ENCODE assay signal across 8 mouse cellular contexts in the genomic region with DNA sequence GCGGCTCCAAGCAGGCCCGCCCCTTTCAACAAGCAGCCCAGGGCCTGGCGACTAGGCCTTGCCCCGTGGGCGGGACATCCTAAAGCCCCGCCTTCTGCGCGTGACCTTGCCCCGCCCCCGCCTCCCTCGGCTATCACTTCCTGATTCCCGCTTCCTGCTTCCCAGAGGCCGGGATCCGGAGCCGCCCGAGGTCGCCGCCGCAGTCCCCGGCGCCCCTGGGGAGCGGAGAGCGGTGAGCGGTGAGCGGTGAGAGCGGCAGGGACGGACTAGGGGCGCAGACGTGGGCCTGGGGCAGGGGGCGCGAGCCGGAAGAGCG. TPM values are rescaled to one million over a fixed set of nuclear protein-coding genes. Genes with fewer than 3 reads are reported as not detected.
DNase-seq lines count a peak whose midpoint lies in the region; ATAC-seq lines count a peak whose summit lies in the region.

A gene (plus strand): TSS at position 129 of the 316 bp plus-strand sequence.

- DNase-seq in adipocyte (ENCODE audit: low spot score) = peak; percentile 97
- DNase-seq in embryo, embryonic 10 days (ENCODE audit: low spot score) = peak; percentile 95
- DNase-seq in gastrocnemius, postnatal 14 days = peak; percentile 96
- peak; percentile 90 to 97 for DNase-seq in left cerebral cortex, postnatal 10 days (ENCODE audit: extremely low spot score in 1 of 2, low spot score in 2 of 2)
- peak; percentile 91 for DNase-seq in right cerebral cortex, postnatal 25 days
- peak; percentile 96 to 98 for DNase-seq in urinary bladder, postnatal 4 days (ENCODE audit: low spot score in 2 of 2)

- intact Hi-C loops in gastrocnemius, postnatal 14 days (cut with DNase I; ENCODE audit: low total_unique reads) = no loop called here
- intact Hi-C loops in left cerebral cortex, postnatal 10 days (cut with DNase I) = no loop called here

- peak; percentile 97 for ATAC-seq in inflammation-experienced regulatory T-cells, adult 6 months
- ATAC-seq in megakaryocyte-erythroid progenitor cell, adult 5-6 weeks (replicated peaks; ENCODE audit: low FRiP score, low TSS enrichment, poor library complexity, severe bottlenecking) = peak; percentile 89

RNA-seq across cellular contexts. Expression of the gene that starts here (rescaled TPM):
- total RNA-seq in gastrocnemius, postnatal 14 days (2021) = 10 to 100 TPM; 31.7 to 31.8 TPM
- 100 to 1,000 TPM; 228 to 269 (median 241) TPM for polyA plus RNA-seq in inflammation-experienced regulatory T-cells, adult 6 months (2017; shearing (Covaris generic))
- total RNA-seq in left cerebral cortex, postnatal 10 days (2021) = 10 to 100 TPM; 80.4 to 92.7 TPM
- 103 and 123 TPM in 2 replicates for total RNA-seq in megakaryocyte-erythroid progenitor cell, adult 5-6 weeks (2014; fragmentation: Nextera tagmentation)
- 42.8 and 97.1 TPM in 2 replicates for total RNA-seq in megakaryocyte-erythroid progenitor cell, adult 5-6 weeks (2017)

Comparison
In these comparisons a context has a peak if more than half of its experiments do, and no peak if none do; other contexts are left out.
1. Peak in every context shown above with its lines: DNase-seq and ATAC-seq.